Mouse (Mus musculus): ENCODE measurements around the gene Sdr42e1. TPM values are rescaled to one million over a fixed set of nuclear protein-coding genes. Genes with fewer than 3 reads are reported as not detected.

Gene Sdr42e1
- polyA plus RNA-seq (2012; rRNA removed) = 5.8 and 6.0 TPM in 2 replicates

DNA sequence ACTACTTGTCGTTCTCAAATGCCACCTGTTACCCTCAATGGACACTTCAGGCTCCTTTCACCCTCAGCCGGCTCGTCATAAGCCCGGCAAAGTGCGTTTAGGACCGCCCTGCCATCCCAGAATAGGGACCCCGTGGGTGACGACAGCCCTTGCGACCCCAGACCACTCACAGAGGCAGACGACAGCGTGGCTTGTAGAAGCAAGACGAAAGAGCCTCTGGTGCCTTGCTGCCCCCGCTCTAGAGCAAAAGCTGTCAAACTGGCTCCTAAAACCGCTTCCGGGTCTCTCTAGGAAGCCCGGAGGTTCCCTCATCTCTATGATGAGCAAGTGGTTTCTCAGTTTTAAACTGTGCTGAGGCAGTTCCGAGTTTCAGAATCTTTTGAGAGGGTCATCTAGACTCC is at the start of gene Sdr42e1:
Sdr42e1 (minus strand) TSS at position 260 of the 401 bp plus-strand sequence.
- H3K4me1 ChIP-seq (ENCODE audit: control insufficient read depth, insufficient read depth, low read length) = no peaks in the 10 kb centered on the region
- peak in 1 of 2 experiments; percentile 14 for DNase-seq
- WGBS = 19% methylated on average over 17 of the region's 17 CpGs

DNA sequence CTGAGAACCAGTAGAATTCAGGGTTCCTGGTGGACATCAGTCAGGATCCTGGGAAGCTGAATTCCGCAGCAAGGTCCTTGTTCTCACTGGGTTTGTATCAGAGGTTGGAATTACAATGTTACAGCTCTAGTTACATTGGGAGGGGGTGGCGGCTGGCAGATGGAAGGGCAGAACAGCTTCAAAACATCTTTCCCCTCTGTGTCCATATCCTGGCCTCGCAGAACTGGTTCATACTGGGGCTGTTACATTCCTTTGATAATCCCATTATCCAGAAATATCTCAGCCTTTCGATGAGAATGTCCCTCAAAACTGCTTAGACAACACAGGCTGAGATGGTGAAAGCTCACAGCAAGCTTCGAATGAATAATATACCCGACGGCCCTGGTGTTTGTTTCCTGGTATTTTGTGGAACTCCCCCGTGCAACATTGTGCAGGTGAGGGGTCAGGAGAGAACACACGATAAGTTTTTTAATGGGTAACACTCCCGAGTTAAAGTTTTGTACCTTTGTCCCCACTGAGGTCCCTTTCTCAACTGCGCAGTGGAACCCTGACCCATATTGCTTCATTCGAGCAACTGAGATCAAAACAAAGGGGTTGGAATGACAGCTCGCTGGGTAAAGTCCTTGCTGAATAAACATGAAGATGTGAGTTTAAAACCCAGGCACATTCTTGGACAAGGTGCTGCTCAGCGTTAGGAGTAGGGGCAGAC is 44.8 kb upstream of the Sdr42e1 start:
- TF ChIP-seq CTCF (IDR thresholded peaks at IDR 0.05; ENCODE audit: borderline replicate concordance, insufficient read depth, low read depth, low read length) (no peak), POLR2A (IDR thresholded peaks at IDR 0.05; ENCODE audit: borderline replicate concordance, insufficient read depth, low read length) (no peak)
- WGBS = 77% methylated on average over 14 of the region's 14 CpGs
- DNase-seq = no peak
- Histone ChIP-seq H3K27me3 (ENCODE audit: control insufficient read depth, insufficient read depth, low read length) (no peaks in the 10 kb centered on the region), H3K4me1 (ENCODE audit: control insufficient read depth, insufficient read depth, low read length) (no peaks in the 10 kb centered on the region), H3K27ac (ENCODE audit: insufficient read depth, low read length) (no peak overlapping the region), H3K4me3 (replicated peaks; ENCODE audit: insufficient read depth, low read depth, low read length) (no peak overlapping the region)

More for the DNA sequence above, at the start of gene Sdr42e1:
- Histone ChIP-seq H3K4me3 (replicated peaks; ENCODE audit: insufficient read depth, low read depth, low read length) (peak within 1 kb of the TSS; percentile 47), H3K27ac (ENCODE audit: insufficient read depth, low read length) (no peak within 1 kb of the TSS), H3K27me3 (ENCODE audit: control insufficient read depth, insufficient read depth, low read length) (no peaks in the 10 kb centered on the region)
- TF ChIP-seq CTCF (IDR thresholded peaks at IDR 0.05; ENCODE audit: borderline replicate concordance, insufficient read depth, low read depth, low read length) (no peak), POLR2A (IDR thresholded peaks at IDR 0.05; ENCODE audit: borderline replicate concordance, insufficient read depth, low read length) (no peak)

DNA sequence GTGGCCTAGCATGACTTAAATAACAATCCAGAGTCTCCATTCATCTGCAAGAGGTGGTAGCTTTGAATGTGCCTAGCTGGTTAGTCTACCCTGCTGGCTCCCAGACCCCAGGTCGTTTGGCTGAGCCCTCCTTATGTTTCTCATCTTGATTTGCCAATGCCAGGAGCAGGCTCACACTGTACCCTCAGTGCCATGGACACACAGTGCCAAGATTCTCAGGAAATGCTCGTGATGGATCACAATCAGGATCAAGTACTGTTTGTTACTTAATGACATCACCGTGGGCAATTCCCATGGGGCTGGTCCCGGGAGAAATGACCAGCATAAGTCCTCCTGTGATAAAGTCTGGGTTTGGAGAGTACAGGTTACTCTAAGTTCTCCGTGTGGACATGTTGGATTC is 42.4 kb upstream of the Sdr42e1 start:
- no peak for TF ChIP-seq POLR2A (IDR thresholded peaks at IDR 0.05; ENCODE audit: borderline replicate concordance, insufficient read depth, low read length)
- no peak for TF ChIP-seq CTCF (IDR thresholded peaks at IDR 0.05; ENCODE audit: borderline replicate concordance, insufficient read depth, low read depth, low read length)
- no peak for DNase-seq
- 64% methylated on average over 5 of the region's 5 CpGs for WGBS
- H3K27me3 ChIP-seq (ENCODE audit: control insufficient read depth, insufficient read depth, low read length) = no peaks in the 10 kb centered on the region
- no peaks in the 10 kb centered on the region for H3K4me1 ChIP-seq (ENCODE audit: control insufficient read depth, insufficient read depth, low read length)
- no peak overlapping the region for H3K4me3 ChIP-seq (replicated peaks; ENCODE audit: insufficient read depth, low read depth, low read length)
- H3K27ac ChIP-seq (ENCODE audit: insufficient read depth, low read length) = no peak overlapping the region

DNA sequence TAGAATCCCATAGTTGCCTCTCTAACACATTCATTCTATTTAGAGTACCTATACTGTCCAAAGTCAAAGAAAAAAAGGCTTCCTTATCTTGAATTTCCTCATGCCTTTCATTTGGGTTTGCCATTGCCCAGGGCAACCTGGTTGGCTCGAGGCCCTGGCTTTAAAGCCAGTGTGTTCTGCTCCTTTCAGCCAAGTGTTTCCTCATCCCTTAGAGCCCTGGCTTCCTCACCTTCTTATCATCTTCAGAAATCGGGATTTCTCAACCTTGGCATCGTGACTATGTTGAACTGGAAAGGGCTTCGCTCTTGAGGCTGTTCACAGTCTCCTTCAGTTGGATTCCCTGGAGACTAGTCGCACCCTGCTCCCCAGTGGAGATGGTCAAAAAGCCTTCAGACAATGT is 41.1 kb upstream of the Sdr42e1 start:
- H3K27me3 ChIP-seq (ENCODE audit: control insufficient read depth, insufficient read depth, low read length) = no peaks in the 10 kb centered on the region
- 79% methylated on average over 5 of the region's 5 CpGs for WGBS
- H3K4me3 ChIP-seq (replicated peaks; ENCODE audit: insufficient read depth, low read depth, low read length) = no peak overlapping the region
- no peak for DNase-seq
- no peak overlapping the region for H3K27ac ChIP-seq (ENCODE audit: insufficient read depth, low read length)
- H3K4me1 ChIP-seq (ENCODE audit: control insufficient read depth, insufficient read depth, low read length) = no peaks in the 10 kb centered on the region
- no peak for TF ChIP-seq POLR2A (IDR thresholded peaks at IDR 0.05; ENCODE audit: borderline replicate concordance, insufficient read depth, low read length)
- TF ChIP-seq CTCF (IDR thresholded peaks at IDR 0.05; ENCODE audit: borderline replicate concordance, insufficient read depth, low read depth, low read length) = no peak

DNA sequence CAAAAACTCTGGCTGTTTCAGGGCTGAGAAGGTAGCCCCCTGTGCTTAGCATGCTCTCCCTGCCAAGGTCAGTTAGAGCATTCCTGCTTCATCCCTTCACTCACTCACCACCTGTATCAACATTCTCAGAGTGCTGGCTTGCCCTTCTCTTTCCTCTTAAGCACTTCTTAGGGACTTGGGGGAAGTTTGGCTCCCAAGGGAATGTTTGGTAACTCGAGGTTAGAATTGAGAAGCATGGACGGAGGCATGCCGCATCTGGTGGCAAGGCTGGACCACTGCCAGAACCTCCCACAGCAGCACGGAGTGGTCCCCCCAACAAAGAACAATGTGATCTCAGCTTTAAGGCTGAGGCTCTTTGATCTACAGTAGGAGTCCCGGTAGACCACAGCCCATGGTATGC is 38.7 kb upstream of the Sdr42e1 start:
- TF ChIP-seq POLR2A (IDR thresholded peaks at IDR 0.05; ENCODE audit: borderline replicate concordance, insufficient read depth, low read length) (no peak), CTCF (IDR thresholded peaks at IDR 0.05; ENCODE audit: borderline replicate concordance, insufficient read depth, low read depth, low read length) (no peak)
- no peak for DNase-seq
- Histone ChIP-seq H3K27ac (ENCODE audit: insufficient read depth, low read length) (no peak overlapping the region), H3K4me3 (replicated peaks; ENCODE audit: insufficient read depth, low read depth, low read length) (no peak overlapping the region), H3K4me1 (ENCODE audit: control insufficient read depth, insufficient read depth, low read length) (no peaks in the 10 kb centered on the region), H3K27me3 (ENCODE audit: control insufficient read depth, insufficient read depth, low read length) (no peaks in the 10 kb centered on the region)
- WGBS = 7% methylated on average over 5 of the region's 5 CpGs

GRCm38 (mm10) chr8:117706141-117706540 is 32.7 kb upstream of the Sdr42e1 start:
- no peak for TF ChIP-seq POLR2A (IDR thresholded peaks at IDR 0.05; ENCODE audit: borderline replicate concordance, insufficient read depth, low read length)
- TF ChIP-seq CTCF (IDR thresholded peaks at IDR 0.05; ENCODE audit: borderline replicate concordance, insufficient read depth, low read depth, low read length) = no peak
- Histone ChIP-seq H3K27ac (ENCODE audit: insufficient read depth, low read length) (no peak overlapping the region), H3K4me1 (ENCODE audit: control insufficient read depth, insufficient read depth, low read length) (no peaks in the 10 kb centered on the region), H3K27me3 (ENCODE audit: control insufficient read depth, insufficient read depth, low read length) (no peaks in the 10 kb centered on the region), H3K4me3 (replicated peaks; ENCODE audit: insufficient read depth, low read depth, low read length) (no peak overlapping the region)
- WGBS = 96% methylated on average over 4 of the region's 4 CpGs
- no peak for DNase-seq

- no peak for TF ChIP-seq CTCF (IDR thresholded peaks at IDR 0.05; ENCODE audit: borderline replicate concordance, insufficient read depth, low read depth, low read length)
- no peak for TF ChIP-seq POLR2A (IDR thresholded peaks at IDR 0.05; ENCODE audit: borderline replicate concordance, insufficient read depth, low read length)
- H3K4me3 ChIP-seq (replicated peaks; ENCODE audit: insufficient read depth, low read depth, low read length) = no peak overlapping the region
- DNase-seq = no peak
- no peaks in the 10 kb centered on the region for H3K4me1 ChIP-seq (ENCODE audit: control insufficient read depth, insufficient read depth, low read length)
- H3K27me3 ChIP-seq (ENCODE audit: control insufficient read depth, insufficient read depth, low read length) = no peaks in the 10 kb centered on the region
- no peak overlapping the region for H3K27ac ChIP-seq (ENCODE audit: insufficient read depth, low read length)
- 70% methylated on average over 10 of the region's 10 CpGs for WGBS
These were observed 29.2 kb upstream of the Sdr42e1 start for GRCm38 (mm10) chr8:117702701-117703100.

DNA sequence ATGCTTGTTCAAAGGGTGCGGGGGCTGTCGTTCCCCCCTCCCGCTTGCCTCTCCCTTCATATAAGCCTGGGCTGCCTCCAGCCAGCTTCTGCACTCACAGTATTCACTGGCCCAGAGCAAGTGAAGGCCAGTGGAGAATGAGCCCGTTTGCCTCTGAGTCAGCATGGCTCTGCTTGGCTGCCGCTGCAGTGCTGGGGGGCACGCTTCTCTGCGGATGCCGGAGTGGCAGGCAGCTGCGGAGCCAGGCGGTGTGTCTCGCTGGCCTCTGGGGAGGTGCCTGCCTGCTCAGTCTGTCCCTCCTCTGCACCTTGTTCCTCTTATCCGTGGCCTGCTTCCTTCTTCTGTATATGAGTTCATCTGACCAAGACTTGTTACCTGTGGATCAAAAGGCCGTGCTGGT is 28.4 kb upstream of the Sdr42e1 start, which contains the start of gene Hsd17b2:
Hsd17b2 (plus strand) TSS at position 46 of the 400 bp plus-strand sequence.
- H3K4me3 ChIP-seq (replicated peaks; ENCODE audit: insufficient read depth, low read depth, low read length) = no peak within 1 kb of the TSS
- WGBS = 38% methylated on average over 13 of the region's 13 CpGs

More for the DNA sequence above, 28.4 kb upstream of the Sdr42e1 start, which contains the start of gene Hsd17b2:
- H3K27me3 ChIP-seq (ENCODE audit: control insufficient read depth, insufficient read depth, low read length) = no peaks in the 10 kb centered on the region
- no peak within 1 kb of the TSS for H3K27ac ChIP-seq (ENCODE audit: insufficient read depth, low read length)
- no peaks in the 10 kb centered on the region for H3K4me1 ChIP-seq (ENCODE audit: control insufficient read depth, insufficient read depth, low read length)
- DNase-seq = no peak
- no peak for TF ChIP-seq CTCF (IDR thresholded peaks at IDR 0.05; ENCODE audit: borderline replicate concordance, insufficient read depth, low read depth, low read length)
- no peak for TF ChIP-seq POLR2A (IDR thresholded peaks at IDR 0.05; ENCODE audit: borderline replicate concordance, insufficient read depth, low read length)
